Mouse (Mus musculus) frontal cortex, adult (tissue): ENCODE measurements around the gene 1110008L16Rik.
A peak's percentile ranks its signal among the peaks of the same experiment; 100 is the strongest.
"Not testable (repeated sequence)": the region's sequence is repeated elsewhere in the genome, so short reads cannot be mapped to it uniquely, and the experiment has no call there.

Experiments used
- ATAC-seq: cut with Nextera tagmentation; 2 replicates; pipeline ENCODE4 v1.9.2; 2017; ENCODE audit warnings: mild to moderate bottlenecking, moderate library complexity, mixed read lengths; ENCODE audit not compliant: low TSS enrichment

The 1110008L16Rik gene

DNA sequence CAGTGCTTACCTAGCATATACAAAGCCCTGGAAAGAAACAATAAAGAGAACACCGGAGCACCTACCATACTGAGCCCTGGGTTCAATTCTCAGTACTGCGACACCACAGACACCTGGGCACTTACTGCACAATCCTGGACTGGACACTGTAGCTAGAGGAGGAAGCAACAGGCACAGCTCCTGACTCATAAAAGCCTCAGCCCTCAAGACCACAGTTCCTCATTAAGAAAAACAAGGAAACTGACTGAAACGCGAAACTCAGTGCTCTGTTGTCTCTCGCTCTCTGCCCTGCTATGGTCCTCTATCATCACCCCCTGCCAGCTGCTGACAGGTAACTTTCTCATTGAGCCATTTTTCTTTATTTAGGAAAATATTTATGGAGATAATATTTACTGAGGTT, at the start of gene 1110008L16Rik:
TSS of gene 1110008L16Rik (plus strand) at position 242 of the 400 bp plus-strand sequence.
- ATAC-seq: no peak

DNA sequence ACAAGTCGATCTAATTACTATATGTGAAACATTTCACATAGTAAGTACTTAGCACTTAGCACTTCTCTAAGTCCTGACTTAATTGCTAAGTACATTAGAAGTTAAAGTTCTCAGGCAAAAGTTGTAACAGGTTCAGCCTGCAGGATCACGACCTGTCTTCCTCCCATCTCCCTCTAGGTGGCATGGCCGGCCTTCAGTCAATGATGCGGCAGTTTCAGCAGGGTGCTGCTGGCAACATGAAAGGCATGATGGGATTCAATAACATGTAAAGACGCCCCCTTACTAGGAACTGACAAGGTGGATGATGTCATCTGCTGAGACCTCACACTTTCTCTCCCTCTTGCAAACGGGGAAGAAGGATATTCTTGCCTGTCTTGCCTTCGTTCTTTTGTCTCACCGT, 37.4 kb upstream of the 1110008L16Rik start:
- not testable (repeated sequence) for ATAC-seq

DNA sequence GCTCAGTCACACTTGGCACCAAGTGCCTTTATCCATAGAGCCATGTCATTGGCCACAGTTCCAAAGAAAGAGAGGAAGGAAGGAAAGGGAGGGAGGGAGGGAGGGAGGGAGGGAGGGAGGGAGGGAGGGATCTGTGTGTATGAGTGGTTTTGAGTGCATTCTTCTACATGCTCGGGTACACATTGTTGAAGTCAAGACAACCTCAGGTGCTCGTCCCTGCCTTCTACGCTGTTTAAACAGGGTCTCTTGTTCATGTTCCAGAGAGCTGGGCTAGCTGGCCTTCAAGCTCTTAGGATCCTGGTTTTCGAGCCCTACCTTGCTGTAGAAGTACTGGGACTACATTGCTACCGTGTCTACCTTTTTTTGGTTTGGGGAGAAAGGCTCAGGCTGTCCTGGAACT, 36.0 kb upstream of the 1110008L16Rik start:
- not testable (repeated sequence) for ATAC-seq

DNA sequence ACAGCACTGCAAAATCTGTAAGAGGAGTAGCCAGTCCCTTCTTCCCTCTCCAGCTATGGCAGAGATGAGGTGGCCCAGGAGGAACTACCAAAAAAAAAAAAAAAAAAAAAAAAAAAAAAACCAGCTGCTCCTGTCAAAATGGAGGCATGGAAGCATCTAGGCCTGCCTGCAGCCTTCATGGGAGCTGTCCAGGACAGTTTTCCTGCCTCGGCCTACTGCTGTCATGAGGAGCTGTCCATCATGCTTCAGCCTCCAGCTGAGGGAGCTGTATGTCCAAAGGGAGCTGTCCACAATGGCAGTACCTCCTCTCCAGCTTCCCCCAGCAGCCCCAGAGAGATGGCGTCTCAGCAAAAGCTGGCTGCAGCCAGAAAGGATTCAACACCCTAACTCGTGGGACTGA, 27.1 kb upstream of the 1110008L16Rik start:
- no peak for ATAC-seq

DNA sequence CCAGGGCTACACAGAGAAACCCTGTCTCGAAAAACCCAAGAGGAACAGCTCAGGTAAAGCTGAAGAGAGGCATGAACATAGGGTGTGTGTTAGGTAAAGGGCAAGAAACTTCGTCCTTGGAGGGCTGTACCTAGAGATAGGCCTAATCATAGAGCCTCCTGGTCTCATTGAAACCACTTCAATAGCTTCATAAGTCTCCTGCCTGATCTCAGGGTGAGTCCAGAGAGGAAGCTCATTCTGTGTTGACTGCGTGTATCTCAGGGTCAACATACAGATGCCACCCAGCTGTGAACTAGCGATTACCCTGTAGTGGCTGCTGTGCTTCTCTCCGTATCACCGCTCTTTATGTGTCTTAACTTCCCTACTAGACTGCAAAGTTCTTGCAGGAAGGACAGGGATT, 21.8 kb upstream of the 1110008L16Rik start:
- not testable (repeated sequence) for ATAC-seq

DNA sequence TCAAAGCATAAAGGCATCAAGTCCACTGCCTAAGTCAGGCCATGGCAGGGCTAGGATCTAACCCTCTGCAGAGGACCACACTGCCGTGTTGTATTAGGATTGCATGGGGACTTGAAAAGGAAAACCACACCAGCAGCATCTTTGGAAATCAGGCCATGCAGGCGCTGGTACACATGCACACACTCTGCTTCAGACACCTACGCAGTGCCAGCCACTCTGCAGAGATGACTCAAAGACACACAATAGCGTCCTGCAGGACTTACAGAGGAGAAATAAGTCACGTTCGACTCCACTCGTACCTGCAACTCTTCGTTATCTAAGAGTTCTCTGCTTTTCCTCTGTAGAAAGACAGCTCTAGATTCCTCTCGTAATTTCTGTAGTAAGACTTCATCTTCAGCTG, 1.3 kb upstream of the 1110008L16Rik start:
- ATAC-seq: peak; percentile 69

DNA sequence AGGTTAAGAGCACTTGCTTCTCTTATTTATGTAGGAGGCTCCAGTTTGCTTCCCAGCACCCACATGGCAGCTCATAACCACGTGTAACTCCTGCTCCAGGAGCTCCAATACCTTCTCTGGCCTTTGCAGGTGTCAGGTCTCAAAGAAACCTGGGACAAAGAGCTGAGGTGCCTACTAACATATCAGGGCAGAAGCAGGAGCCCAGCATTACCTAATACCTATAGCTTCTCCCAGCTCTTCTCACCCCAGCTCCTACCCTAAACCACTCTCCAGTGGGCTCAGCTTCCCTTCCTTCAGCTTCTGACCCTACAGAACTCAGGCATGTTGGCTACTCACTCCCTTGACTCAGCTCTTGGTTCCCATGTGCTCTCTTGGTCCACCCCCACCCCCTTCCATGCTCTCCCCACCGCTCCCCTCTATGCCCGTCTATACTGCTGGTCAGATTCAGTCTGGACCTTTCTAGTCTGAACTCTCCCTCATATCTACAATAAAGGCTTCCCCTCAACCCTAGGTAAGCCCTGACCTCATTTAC, 1.5 kb downstream of the 1110008L16Rik start:
- no peak for ATAC-seq

DNA sequence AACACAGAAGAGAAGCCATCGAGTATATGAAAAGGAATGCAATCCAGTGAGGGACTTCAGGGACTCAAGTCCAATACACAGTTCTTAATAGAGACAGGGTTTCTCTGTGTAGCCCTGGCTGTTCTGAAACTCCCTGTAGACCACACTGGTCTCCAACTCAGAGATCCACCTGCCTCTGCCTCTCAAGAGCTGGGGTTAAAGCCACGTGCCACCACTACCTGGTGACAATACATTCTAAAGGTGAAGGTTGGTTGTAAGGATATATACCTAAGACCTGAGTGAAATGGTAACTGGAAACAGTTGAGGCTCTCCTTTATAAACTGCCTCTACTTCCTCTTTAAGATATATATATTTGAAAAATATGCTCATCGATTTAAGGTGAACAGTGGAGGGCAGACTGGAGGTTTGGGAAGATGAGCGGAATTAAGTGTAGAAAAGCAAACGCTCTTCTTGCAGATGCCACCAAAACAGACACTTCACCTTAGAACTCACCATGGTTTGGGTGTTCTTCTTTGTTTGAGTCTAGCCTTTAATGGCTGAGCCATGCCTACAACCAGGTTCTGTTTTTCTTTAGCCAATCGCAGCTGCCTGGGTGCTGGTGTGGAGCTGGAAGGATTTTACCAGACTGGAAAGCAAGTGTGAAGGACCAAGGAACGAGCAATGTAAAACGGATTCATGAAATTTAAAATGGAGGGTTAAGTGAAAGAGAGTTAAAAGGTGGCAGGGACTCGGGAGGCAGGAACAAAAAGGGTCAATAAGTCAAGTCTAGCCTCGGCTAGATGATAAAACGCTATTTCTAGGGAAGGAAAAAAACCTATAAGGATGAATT, 2.3 kb downstream of the 1110008L16Rik start:
- ATAC-seq: no peak

DNA sequence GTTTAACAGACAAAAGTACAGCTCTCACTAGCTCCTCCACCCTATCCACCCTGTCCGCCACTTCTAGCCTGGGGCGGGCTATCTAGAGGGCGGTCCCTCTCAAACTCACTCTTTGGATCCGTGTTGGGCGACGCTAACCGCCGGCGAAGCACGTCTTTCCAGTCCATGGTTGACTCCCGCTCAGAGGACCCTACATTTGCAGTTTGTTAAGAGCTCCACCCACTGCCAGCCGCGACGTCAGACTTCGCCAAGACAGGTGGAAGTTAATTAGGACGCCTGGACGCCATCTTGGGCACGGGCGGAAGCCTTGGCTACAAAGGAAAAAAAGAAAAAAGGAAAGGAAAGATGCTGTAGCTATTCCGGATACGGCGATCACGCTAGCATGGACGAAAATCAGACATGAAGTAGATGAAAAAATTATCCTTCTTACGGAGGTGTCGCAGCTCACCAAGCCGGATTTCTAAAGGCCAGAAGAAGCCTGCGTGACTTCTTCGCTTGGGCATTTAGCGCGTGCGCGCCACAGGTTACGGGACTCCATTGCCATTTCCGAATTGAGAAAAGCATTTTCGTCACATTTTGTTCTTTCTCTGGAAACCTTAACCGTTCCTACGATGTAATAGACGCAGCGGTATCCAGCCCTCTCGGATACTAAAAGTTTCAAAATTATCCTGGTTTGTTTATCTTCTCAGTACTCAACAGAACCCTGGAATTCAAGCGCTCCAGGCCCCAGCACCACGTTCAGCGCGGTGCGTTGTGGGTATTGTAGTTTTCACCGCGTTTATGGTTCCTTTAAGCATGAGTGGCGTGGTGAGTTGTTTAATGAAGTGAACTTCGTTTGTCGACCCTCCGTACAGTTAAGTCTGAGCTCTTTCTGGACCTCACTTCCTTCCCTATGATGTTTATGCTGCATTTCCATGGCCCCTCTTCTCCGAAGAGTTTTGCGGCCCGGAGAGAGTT, 3.4 kb downstream of the 1110008L16Rik start, which contains the start of gene Ppp2r3c:
TSS of gene Ppp2r3c (minus strand) at position 514 of the 957 bp plus-strand sequence.
- peak; percentile 91 for ATAC-seq

DNA sequence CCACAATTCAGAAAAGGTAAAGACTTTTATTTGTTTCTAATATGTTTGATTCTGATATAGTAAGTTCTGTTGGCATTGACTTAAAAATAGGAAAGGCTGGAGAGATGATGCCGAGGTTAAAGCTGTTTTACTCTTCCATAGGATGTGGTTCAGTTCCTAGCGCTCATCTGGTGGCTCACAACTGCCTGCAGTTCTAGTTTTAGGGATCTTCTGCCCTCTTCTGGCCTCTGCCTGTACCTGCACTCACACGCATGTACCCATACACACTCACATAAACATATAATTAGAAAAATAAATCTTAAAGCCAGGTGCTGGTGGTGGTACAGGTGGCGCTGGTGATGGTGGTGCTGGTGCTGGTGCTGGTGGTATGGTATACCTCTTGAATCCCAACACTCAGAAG, 7.0 kb downstream of the 1110008L16Rik start:
- no peak for ATAC-seq

DNA sequence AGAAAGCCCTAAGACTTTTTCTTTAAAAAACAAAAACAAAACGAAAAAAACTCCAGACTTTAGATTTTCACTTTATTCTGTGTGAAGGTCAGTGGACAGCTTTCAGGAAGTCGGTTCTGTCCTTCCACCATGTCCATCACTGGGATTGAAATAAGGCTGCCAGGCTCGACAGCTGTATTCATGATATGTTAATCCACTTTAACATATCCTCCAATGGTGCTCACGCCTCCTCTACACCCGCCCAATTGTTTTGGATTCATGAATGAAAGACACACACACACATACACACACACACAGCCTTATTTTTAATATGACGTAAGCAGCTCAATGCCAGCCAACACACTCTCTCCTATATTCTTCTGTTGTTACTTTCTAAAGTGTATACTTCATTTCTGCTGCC, 8.2 kb downstream of the 1110008L16Rik start:
- ATAC-seq: no peak

DNA sequence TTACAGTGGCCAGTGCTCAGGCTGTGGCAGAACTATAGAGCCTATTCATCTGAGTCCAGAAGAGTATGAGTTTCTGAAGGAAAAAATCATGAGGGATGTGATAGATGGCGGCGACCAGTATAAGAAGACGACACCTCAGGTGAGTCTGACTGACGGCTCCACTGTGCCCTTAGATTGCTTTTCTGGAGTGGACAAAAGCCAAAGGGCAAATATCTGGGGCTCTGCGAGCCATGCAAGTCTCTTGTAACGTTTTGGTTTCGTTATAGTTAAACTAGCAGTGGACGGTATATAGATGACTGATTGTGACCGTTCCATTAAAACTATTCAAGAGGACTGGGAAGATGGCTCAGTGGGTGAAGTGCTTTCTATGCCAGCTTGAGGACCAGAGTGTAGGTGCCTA, 9.4 kb downstream of the 1110008L16Rik start:
- no peak for ATAC-seq

DNA sequence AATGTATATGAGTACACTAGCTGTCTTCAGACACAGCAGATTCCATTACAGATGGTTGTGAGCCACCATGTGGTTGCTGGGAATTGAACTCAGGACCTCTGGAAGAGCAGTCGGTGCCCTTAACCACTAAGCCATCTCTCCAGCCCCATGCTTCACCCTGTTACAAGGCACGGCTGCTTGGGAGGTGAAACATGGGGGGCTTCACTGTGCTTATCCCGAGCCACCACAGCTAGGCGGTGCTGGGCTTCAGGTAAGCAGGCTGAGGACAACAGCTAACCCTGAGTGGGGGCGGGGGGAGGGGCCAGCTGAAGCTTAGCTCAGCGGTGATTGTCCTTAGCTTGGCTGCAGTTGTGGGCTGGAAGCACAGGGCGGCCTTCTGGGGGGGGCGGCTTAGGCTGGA, 10.1 kb downstream of the 1110008L16Rik start:
- ATAC-seq: no peak

DNA sequence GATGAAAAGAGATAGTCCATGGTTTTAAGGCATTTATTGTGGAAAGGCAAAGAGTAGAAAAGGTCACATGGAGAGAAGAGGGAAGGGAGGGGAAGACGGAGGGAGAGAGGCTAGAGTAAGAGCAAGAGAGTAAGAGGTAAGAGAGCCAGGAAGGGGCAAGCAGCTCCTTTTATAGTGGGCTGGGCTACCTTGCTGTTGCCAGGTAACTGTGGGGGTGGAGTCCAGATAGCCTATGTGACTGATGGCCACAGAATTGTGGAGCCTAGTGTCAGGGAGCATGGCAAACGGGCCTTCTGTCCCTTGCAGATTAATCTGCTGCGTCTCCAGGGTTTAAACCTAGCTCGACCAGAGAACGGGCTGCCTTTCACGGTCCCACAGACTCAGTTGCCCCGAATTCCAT, 12.5 kb downstream of the 1110008L16Rik start:
- no peak for ATAC-seq

DNA sequence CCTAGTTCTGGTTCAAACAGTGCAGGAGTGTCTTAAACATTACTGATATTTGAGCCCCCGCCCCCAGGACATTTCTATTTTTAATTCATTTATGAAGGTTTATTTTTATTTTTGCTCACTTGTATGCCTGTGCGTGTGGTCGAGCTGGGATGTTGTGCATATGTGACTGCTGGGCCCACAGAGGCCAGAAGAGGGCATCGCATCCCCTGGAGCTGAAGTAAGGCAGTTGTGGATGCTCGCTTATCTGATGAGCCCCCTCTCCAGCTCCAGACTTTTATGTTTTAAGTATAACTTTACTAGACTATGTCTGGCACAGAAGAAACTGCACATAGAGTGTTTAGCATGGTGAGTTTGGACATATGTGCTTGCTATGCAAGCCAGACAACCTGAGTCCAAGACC, 14.5 kb downstream of the 1110008L16Rik start:
- no peak for ATAC-seq

DNA sequence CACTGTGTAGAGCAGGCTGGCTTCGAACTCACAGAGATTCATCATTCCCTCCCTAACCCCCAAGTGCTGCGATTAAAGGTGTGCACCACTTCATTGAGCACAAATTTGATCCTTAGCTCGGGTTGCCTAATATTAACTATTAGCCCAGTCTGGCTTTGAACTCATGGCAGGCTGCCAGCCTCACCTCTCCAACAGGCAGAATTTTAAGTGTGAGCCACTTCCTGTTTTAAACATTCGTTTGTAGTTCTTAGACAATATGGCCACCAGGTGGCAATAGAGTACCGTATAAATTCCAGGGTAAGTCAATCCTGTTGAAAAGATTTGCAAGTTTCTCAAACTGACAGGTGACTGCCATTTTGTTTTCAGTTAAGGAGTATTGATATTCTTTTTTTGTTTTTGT, 15.8 kb downstream of the 1110008L16Rik start:
- ATAC-seq: peak; percentile 52; the same call in 1 of the 2 replicates

DNA sequence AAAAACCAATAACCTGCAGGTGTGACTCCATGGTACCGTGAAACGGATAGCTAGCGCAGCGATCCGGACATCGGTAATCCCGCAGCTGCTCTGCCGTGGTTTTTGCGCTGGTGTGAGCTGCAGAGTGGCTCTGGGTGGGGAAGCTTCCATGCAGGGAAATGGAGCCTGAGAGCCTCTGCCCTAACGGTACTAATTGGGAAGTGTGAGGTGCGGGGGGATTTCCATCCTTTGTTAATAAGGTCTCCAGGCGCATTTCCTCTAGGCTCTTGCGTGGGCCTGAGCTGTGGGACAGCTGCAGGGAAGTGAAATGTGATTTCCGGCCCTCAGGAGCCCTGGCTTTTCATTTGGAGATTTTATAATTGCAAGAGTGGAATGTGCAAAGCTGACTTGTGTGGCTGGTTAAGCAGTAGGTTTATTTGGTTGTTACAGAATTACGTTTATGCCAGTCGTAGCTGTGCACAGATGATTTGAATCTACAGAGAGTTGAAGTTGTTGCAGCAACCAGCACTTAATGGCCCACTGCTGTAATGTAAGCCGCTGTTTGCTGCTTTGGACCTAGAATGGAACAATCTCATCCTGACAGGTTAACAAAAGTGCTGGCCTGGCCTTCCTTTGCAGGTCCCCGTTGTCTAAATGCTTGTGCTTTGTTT, 22.4 kb downstream of the 1110008L16Rik start:
- no peak for ATAC-seq

DNA sequence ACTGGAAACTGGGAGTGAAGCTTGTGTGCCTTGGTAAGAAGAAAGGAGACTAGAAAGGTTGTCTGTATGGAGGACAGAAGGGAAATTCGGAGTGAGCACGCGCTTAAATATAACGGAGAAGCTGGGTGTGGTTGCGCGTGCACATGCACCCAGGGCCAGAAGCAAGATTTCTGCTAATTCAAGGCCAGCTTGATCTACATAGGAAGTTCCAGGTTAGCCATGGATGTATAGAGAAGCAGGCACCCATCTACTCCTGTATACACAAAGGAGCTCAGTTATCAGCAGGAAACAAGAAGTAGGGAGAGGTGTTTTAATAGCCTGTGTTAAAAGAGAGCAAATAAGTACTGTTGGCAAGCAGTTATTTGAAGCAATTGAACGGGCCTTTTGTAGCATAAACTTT, 26.3 kb downstream of the 1110008L16Rik start:
- ATAC-seq: no peak

DNA sequence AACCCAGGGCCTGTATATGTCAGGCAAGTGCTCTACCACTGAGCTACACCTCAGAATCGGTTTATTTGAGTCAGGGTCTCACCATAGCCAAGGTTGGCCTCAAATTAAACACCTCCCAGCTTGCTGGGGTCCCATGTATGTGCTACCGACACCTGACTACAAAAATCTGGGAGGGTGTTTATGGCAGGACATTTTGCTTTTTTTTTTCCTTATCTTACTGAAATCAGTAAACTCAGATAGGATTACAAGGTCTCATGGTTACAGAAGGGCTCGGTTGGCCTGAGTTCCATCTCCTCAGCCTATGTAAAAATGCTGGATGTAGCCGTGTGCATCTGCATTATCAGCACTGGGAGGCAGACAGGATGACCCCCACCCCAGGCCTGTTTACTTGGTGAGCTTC, 29.4 kb downstream of the 1110008L16Rik start:
- no peak for ATAC-seq

DNA sequence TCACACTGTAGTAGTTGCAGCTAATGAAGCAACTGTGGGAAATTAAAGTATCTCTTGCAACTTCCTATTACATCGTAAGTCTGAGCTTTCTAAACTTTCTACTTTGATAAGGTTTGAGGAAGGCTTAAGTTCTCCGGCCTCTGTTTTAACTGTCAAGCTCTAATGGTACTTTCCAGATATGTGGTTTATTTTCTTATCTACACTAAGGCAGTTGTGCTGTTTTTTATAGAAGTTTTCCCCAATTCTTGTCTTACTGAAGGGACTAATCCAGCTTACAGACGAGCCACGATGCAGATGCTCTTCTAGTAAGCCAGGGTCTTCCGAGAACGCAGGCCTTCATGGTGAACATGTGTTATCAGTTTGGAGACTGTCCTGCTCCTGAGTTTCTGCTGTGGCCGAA, 30.0 kb downstream of the 1110008L16Rik start:
- ATAC-seq: no peak

DNA sequence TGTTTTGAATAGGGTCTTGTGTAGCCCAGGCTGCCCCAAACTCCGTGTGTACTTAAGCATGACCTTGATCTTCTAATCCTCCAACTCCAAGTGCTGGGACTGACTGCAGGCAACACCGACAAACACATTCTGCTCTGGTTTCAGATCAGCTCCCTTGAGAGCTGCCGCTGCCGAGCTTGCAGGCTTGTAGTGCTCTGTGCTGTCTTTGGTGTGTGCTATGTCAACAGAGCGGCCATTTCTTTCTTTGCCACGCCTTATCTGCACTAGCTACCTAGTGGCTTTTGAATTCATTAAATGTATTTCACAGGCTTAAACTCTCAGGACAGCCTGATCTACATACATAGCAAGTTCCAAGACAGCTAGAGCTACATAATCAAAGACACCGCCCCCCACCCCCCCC, 34.3 kb downstream of the 1110008L16Rik start:
- ATAC-seq: no peak

DNA sequence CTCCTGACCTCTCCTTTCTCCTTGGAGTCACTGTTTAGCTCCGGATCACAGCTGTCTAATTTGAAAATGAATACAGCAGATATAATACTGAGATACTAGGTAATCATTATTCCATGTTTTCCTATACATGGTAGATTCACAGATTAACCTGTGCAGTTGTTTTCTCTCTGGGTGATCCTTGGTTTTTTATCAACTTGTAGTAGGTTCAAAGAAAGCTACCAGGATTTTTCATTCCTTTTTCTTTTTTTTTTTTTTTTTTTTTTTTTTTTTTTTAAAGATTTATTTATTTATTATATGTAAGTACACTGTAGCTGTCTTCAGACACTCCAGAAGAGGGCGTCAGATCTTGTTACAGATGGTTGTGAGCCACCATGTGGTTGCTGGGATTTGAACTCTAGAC, 39.1 kb downstream of the 1110008L16Rik start:
- not testable (repeated sequence) for ATAC-seq
